Mouse (Mus musculus) thymus, adult 2 months (tissue): ENCODE results near the gene Hook2.

Experiments
- CTCF ChIP-seq: fragments of 200-500 bp; IDR thresholded peaks from 2 replicates; pipeline ENCODE4 v1.5.1; 2012; ENCODE audit warnings: mild to moderate bottlenecking, control low read depth, low read length, moderate library complexity, borderline replicate concordance; ENCODE audit not compliant: control insufficient read depth, poor library complexity, insufficient read depth; ENCODE audit errors: extremely low read depth
- POLR2A ChIP-seq: fragments of 200-500 bp; IDR thresholded peaks from 2 replicates; pipeline ENCODE4 v1.6.1; 2012; ENCODE audit warnings: mild to moderate bottlenecking, low read length, control low read depth, moderate library complexity; ENCODE audit not compliant: control insufficient read depth, poor library complexity, insufficient read depth; ENCODE audit errors: extremely low read depth

DNA sequence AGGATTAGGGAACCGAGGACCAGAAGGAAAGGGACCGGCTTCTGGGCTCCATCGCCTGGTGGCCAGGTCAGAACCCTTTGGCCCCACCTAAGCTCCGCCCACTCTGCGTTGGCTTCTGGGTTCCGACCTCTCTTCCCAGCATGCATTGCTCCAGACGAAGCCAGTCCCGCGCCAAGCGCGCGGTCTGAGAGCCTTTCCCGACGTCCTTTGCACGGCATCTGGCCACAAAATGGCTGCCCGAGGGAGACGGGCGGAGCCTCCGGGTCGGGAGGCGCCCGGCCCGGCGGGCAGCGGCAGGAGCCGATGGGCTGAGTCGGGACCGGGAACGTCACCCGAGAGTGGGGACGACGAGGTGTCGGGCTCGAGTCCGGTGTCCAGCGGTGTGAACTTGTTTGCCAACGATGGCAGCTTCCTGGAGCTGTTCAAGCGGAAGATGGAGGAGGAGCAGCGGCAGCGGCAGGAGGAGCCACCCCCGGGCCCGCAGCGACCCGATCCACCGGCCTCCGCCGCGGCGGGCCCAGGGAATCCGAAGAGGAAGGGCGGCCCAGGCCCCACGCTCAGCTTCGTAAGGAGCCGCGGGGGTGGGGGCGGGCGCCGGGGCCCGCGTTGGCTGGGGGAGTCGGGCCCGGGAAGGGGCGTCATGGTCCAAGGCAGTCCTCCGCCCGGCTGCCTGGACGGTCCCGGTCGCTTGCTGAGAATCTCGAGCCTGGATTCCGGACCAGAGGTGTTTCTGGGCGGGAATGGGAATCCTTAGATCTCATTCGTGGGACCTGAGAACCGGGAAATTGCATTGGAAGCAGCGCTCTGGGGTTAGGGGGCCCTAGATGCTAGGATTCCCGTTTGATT lies 36.5 kb downstream of the Hook2 start, which contains the start of gene Trir:
- TF ChIP-seq CTCF = 0 out of 2 replicates have a peak, but pooled peaks have one; percentile 52
- peak; percentile 98 for TF ChIP-seq POLR2A
